Comparison of ENCODE assay signal across 12 mouse cellular contexts in genomic region chr12:101019031-101019430, GRCm38 (mm10). TPM values are rescaled to one million over a fixed set of nuclear protein-coding genes. Genes with fewer than 3 reads are reported as not detected.
A peak's percentile ranks its signal among the peaks of the same experiment; 100 is the strongest.
DNase-seq lines count a peak whose midpoint lies in the region; ATAC-seq and TF ChIP-seq lines count a peak whose summit lies in the region.
"Had no signal": no experiment of that assay in that cellular context is flagged by ENCODE, and none has a peak within 500 bp of the region (broad histone marks: within the 10 kb centered on the region; RNA-seq: fewer than 3 reads in every experiment).

No protein-coding gene starts in this region.

- TF ChIP-seq POLR2A in CH12.LX (IDR thresholded peaks at IDR 0.05; ENCODE audit: low read depth, low read length): no peak

- DNase-seq in kidney, adult 11 months: no peak
- no peak for DNase-seq in CH12.LX (ENCODE audit: extremely low read depth)
- DNase-seq in forebrain, embryonic 11.5 days (ENCODE audit: low spot score): peak; percentile 35
- DNase-seq in liver, postnatal 0 days: no peak
- no peak for DNase-seq in left cerebral cortex, adult 18-20 months (ENCODE audit: low spot score in 2 of 2)
- no peak for DNase-seq in urinary bladder, adult 18-20 months (ENCODE audit: low spot score in 2 of 2)
- DNase-seq in layer of hippocampus, adult 8-10 months (ENCODE audit: low spot score in 2 of 2): no peak
- DNase-seq: adrenal gland, postnatal 25 days; cerebellum, adult 11-12 months; gastrocnemius, postnatal 25 days had no signal

- H3K4me2 ChIP-seq in kidney, embryonic 15.5 days: no peak overlapping the region
- no peak overlapping the region for H3K4me2 ChIP-seq in CH12.LX (ENCODE audit: insufficient read depth, low read depth, poor library complexity, severe bottlenecking)
- H3K4me2 ChIP-seq in forebrain, embryonic 11.5 days (ENCODE audit: low read depth, low read length, severe bottlenecking): no peak overlapping the region
- no peak overlapping the region for H3K4me2 ChIP-seq in liver, postnatal 0 days (ENCODE audit: low read depth, low read length)

- H3K9ac ChIP-seq in kidney, embryonic 15.5 days: no peak overlapping the region
- no peak overlapping the region for H3K9ac ChIP-seq in CH12.LX (ENCODE audit: insufficient read depth, low read depth)
- no peak overlapping the region for H3K9ac ChIP-seq in forebrain, embryonic 11.5 days (ENCODE audit: low read length)
- H3K9ac ChIP-seq in liver, postnatal 0 days (replicated peaks): no peak overlapping the region
- H3K9ac ChIP-seq: limb, embryonic 12.5 days had no signal

- no peak overlapping the region for H3K4me3 ChIP-seq in kidney, embryonic 15.5 days (replicated peaks)
- H3K4me3 ChIP-seq in CH12.LX (replicated peaks in 1 of 3; ENCODE audit: low read depth in 2 of 3, low read length in 2 of 3, poor library complexity in 1 of 3): no peak overlapping the region
- H3K4me3 ChIP-seq in forebrain, embryonic 11.5 days (ENCODE audit: low read depth, low read length): no peak overlapping the region
- H3K4me3 ChIP-seq in liver, postnatal 0 days (ENCODE audit: low read depth, low read length): no peak overlapping the region
- H3K4me3 ChIP-seq: limb, embryonic 12.5 days had no signal

- no peak for TF ChIP-seq CTCF in CH12.LX (conservative IDR thresholded peaks at IDR 0.05 in 1 of 2, IDR thresholded peaks at IDR 0.05 in 1 of 2; ENCODE audit: low read depth in 2 of 2, low read length in 2 of 2)
- TF ChIP-seq CTCF in liver, postnatal 0 days (IDR thresholded peaks at IDR 0.05; ENCODE audit: low read depth): no peak

- in situ Hi-C loops in CH12.LX (cut with MboI; ENCODE audit: low pct_ligation_motif_present, low pct_unique_long_range_greater_than_20kb, low sequenced_read_pairs): no loop called here

- peaks cover 28% of the 10 kb centered on the region for H3K36me3 ChIP-seq in kidney, embryonic 15.5 days
- peaks cover 33 to 53% of the 10 kb centered on the region in 2 experiments for H3K36me3 ChIP-seq in CH12.LX (replicated peaks in 1 of 2; ENCODE audit: control insufficient read depth in 1 of 2, insufficient read depth in 1 of 2, low read length in 1 of 2)
- peaks cover 10% of the 10 kb centered on the region for H3K36me3 ChIP-seq in forebrain, embryonic 11.5 days (ENCODE audit: control insufficient read depth, insufficient read depth, low read length)
- peaks cover 5% of the 10 kb centered on the region; the same call in 1 of the 2 replicates for H3K36me3 ChIP-seq in liver, postnatal 0 days (replicated peaks; ENCODE audit: insufficient read depth, low read length)
- H3K36me3 ChIP-seq: limb, embryonic 12.5 days had no signal

- H3K79me2 ChIP-seq in CH12.LX (replicated peaks; ENCODE audit: control insufficient read depth, extremely low read depth, insufficient read depth, poor library complexity, severe bottlenecking): peaks cover 67% of the 10 kb centered on the region

- no peaks in the 10 kb centered on the region for H3K27me3 ChIP-seq in kidney, embryonic 15.5 days
- H3K27me3 ChIP-seq in CH12.LX (replicated peaks): no peaks in the 10 kb centered on the region
- no peaks in the 10 kb centered on the region for H3K27me3 ChIP-seq in forebrain, embryonic 11.5 days (ENCODE audit: control insufficient read depth, insufficient read depth, low read length)
- H3K27me3 ChIP-seq in liver, postnatal 0 days (ENCODE audit: insufficient read depth, low read length): no peaks in the 10 kb centered on the region

- no peaks in the 10 kb centered on the region for H3K9me3 ChIP-seq in kidney, embryonic 15.5 days (replicated peaks)
- H3K9me3 ChIP-seq in CH12.LX (replicated peaks; ENCODE audit: low read length): no peaks in the 10 kb centered on the region
- no peaks in the 10 kb centered on the region for H3K9me3 ChIP-seq in forebrain, embryonic 11.5 days (ENCODE audit: control insufficient read depth, low read length)
- H3K9me3 ChIP-seq in liver, postnatal 0 days (ENCODE audit: low read length): no peaks in the 10 kb centered on the region
- H3K9me3 ChIP-seq: limb, embryonic 12.5 days had no signal

- ATAC-seq in kidney, embryonic 15.5 days (replicated peaks; ENCODE audit: low FRiP score): no peak
- no peak for ATAC-seq in forebrain, embryonic 11.5 days (replicated peaks; ENCODE audit: low FRiP score)
- no peak for ATAC-seq in liver, postnatal 0 days

- WGBS in kidney, embryonic 15.5 days: 66% methylated on average over 5 of the region's 5 CpGs
- WGBS in forebrain, embryonic 11.5 days: 61% methylated on average over 5 of the region's 5 CpGs
- WGBS in liver, postnatal 0 days (ENCODE audit: insufficient replicate concordance): 81% methylated on average over 5 of the region's 5 CpGs

- no peak for TF ChIP-seq RAD21 in CH12.LX (IDR thresholded peaks at IDR 0.05; ENCODE audit: low read depth, low read length)

- dilution Hi-C loops in CH12.LX (cut with MboI; ENCODE audit: extremely low pct_ligation_motif_present, extremely low pct_unique_long_range_greater_than_20kb, low sequenced_read_pairs): no loop called here

- TF ChIP-seq EP300 in CH12.LX (IDR thresholded peaks at IDR 0.05; ENCODE audit: low read length): no peak
- no peak for TF ChIP-seq EP300 in liver, postnatal 0 days (IDR thresholded peaks at IDR 0.05; ENCODE audit: low read depth)

- H3K27ac ChIP-seq in kidney, embryonic 15.5 days: peak overlapping the region; percentile 52
- H3K27ac ChIP-seq in CH12.LX (ENCODE audit: insufficient read depth, low read depth): peak overlapping the region; percentile 10; the same call in 1 of the 2 replicates
- H3K27ac ChIP-seq in forebrain, embryonic 11.5 days (ENCODE audit: low read depth, low read length): no peak overlapping the region
- H3K27ac ChIP-seq in liver, postnatal 0 days (ENCODE audit: low read depth): peak overlapping the region; percentile 37; the same call in 1 of the 2 replicates

- peaks cover 74% of the 10 kb centered on the region for H3K4me1 ChIP-seq in kidney, embryonic 15.5 days
- H3K4me1 ChIP-seq in CH12.LX (ENCODE audit: control insufficient read depth in 1 of 2, insufficient read depth in 2 of 2): peaks cover 23 to 76% of the 10 kb centered on the region in 2 experiments
- H3K4me1 ChIP-seq in forebrain, embryonic 11.5 days (replicated peaks; ENCODE audit: control insufficient read depth, insufficient read depth, low read length): peaks cover 27% of the 10 kb centered on the region; the same call in 1 of the 2 replicates
- H3K4me1 ChIP-seq in liver, postnatal 0 days (ENCODE audit: insufficient read depth): peaks cover 60% of the 10 kb centered on the region

TF ChIP-seq in CH12.LX, 34 proteins besides CTCF, POLR2A, EP300 and RAD21:
- TF ChIP-seq NRF1 (IDR thresholded peaks at IDR 0.05; ENCODE audit: low read depth, low read length) (no peak), POLR2AphosphoS2 (IDR thresholded peaks at IDR 0.05; ENCODE audit: low read depth, low read length) (no peak), ELF1 (IDR thresholded peaks at IDR 0.05; ENCODE audit: low read depth, low read length) (no peak), MAX (IDR thresholded peaks at IDR 0.05; ENCODE audit: low read length) (no peak), TBP (conservative IDR thresholded peaks at IDR 0.05; ENCODE audit: low read depth, low read length) (no peak), USF1 (IDR thresholded peaks at IDR 0.05; ENCODE audit: low read depth, low read length) (no peak), JUND (conservative IDR thresholded peaks at IDR 0.05; ENCODE audit: low read depth, low read length) (no peak), TCF12 (IDR thresholded peaks at IDR 0.05; ENCODE audit: low read depth, low read length) (no peak), SMC3 (IDR thresholded peaks at IDR 0.05; ENCODE audit: low read depth, low read length) (no peak), NELFE (IDR thresholded peaks at IDR 0.05; ENCODE audit: low read depth, low read length) (no peak), MEF2A (IDR thresholded peaks at IDR 0.05; ENCODE audit: borderline replicate concordance, low read depth, low read length) (no peak)

RNA-seq across cellular contexts. Expression of gene Ccdc88c, which starts 9.8 kb away (rescaled TPM):
- polyA plus RNA-seq in kidney, embryonic 15.5 days (2015; fragmentation: Nextera tagmentation; extraction: Ambion mirVana): 12.5 and 12.7 TPM in 2 replicates
- total RNA-seq in CH12.LX (2012; rRNA removed) (24.9 and 25.9 TPM in 2 replicates), CH12.LX (2014; rRNA removed) (19.3 and 20.3 TPM in 2 replicates)
- polyA plus RNA-seq in CH12.LX (2012; ENCODE audit: insufficient read length, low read depth): 30.1 and 32.7 TPM in 2 replicates
- polyA plus RNA-seq in forebrain, embryonic 11.5 days (2014; fragmentation: Nextera tagmentation; extraction: Ambion mirVana): 22.5 and 27.7 TPM in 2 replicates
- polyA plus RNA-seq in liver, postnatal 0 days (2015; fragmentation: Nextera tagmentation; extraction: Ambion mirVana): 3.6 and 4.2 TPM in 2 replicates
- total RNA-seq in left cerebral cortex, adult 18-20 months (2021): 10 to 100 TPM; 19.1 to 24.0 TPM
- total RNA-seq in layer of hippocampus, adult 8-10 months (2022): 10 to 100 TPM; 30.2 to 38.8 (median 34.7) TPM
